Mouse (Mus musculus) lung, embryonic 15.5 days (tissue): ENCODE data around the gene Nudt22. TPM values are rescaled to one million over a fixed set of nuclear protein-coding genes. Genes with fewer than 3 reads are reported as not detected.
A peak's percentile ranks its signal among the peaks of the same experiment; 100 is the strongest.

ENCODE experiments used
- ATAC-seq: fragments of 200-750 bp; cut with Nextera tagmentation; 2 replicates; pipeline ENCODE4 v1.8.0; 2017; ENCODE audit warnings: moderate number of reproducible peaks, borderline replicate concordance; ENCODE audit not compliant: low FRiP score, low TSS enrichment; ENCODE audit errors: extremely low read depth
- H3K27ac ChIP-seq: fragments of 300-500 bp; sonication (generic); 2 replicates; pipeline ENCODE4 v1.5.1; 2015; ENCODE audit warnings: moderate library complexity, mild to moderate bottlenecking, inconsistent platforms
- H3K27me3 ChIP-seq: fragments of 300-500 bp; sonication (generic); 2 replicates; pipeline ENCODE4 v1.6.1; 2015; ENCODE audit warnings: inconsistent platforms
- H3K36me3 ChIP-seq: fragments of 300-500 bp; sonication (generic); 2 replicates; pipeline ENCODE4 v1.6.1; 2015; ENCODE audit warnings: inconsistent platforms
- H3K4me1 ChIP-seq: fragments of 300-500 bp; sonication (generic); 2 replicates; pipeline ENCODE4 v1.6.1; 2015; ENCODE audit warnings: inconsistent platforms
- H3K4me2 ChIP-seq: fragments of 300-500 bp; sonication (generic); 2 replicates; pipeline ENCODE4 v1.6.1; 2015; ENCODE audit warnings: inconsistent platforms, mild to moderate bottlenecking, moderate library complexity
- H3K4me3 ChIP-seq: fragments of 300-500 bp; sonication (generic); 2 replicates; pipeline ENCODE4 v1.5.1; 2015; ENCODE audit warnings: mild to moderate bottlenecking, inconsistent platforms
- H3K9ac ChIP-seq: fragments of 300-500 bp; sonication (generic); 2 replicates; pipeline ENCODE4 v1.6.1; 2015; ENCODE audit warnings: inconsistent platforms
- H3K9me3 ChIP-seq: fragments of 300-500 bp; sonication (generic); 2 replicates; pipeline ENCODE4 v1.6.1; 2016; ENCODE audit warnings: inconsistent platforms
- WGBS: fragments of 180-500 bp; shearing (Covaris S2); methylation state at CpG from one replicate; pipeline ENCODE4 v1.1.7; 2015; 5-methylcytosine and 5-hydroxymethylcytosine counted together
- polyA plus RNA-seq: library from polyadenylated mRNA; unstranded; fragments of >200 nt; fragmentation: Nextera tagmentation; extraction: Ambion mirVana; gene quantifications from 2 replicates; pipeline ENCODE4 v1.2.1, GENCODE M21; 2015

The Nudt22 gene
- 23.6 and 24.0 TPM in 2 replicates for polyA plus RNA-seq

GRCm38 (mm10) chr19:6996006-6996405 is at the start of gene Nudt22, which contains the start of gene Trpt1:
Gene Nudt22, minus strand, starts transcription at chr19:6996117.
Gene Trpt1, plus strand, starts transcription at chr19:6996131.
- under 1% methylated on average over 24 of the region's 24 CpGs for WGBS

GRCm38 (mm10) chr19:7044706-7045105 is 48.8 kb upstream of the Nudt22 start:
- no peak for ATAC-seq
- Histone ChIP-seq H3K9ac (no peak overlapping the region), H3K4me2 (no peak overlapping the region), H3K27me3 (no peaks in the 10 kb centered on the region), H3K9me3 (no peaks in the 10 kb centered on the region), H3K4me1 (no peaks in the 10 kb centered on the region), H3K4me3 (no peak overlapping the region), H3K36me3 (no peaks in the 10 kb centered on the region), H3K27ac (no peak overlapping the region)
- WGBS, result 42% methylated on average over 4 of the region's 4 CpGs

More at GRCm38 (mm10) chr19:6996006-6996405, at the start of gene Nudt22, which contains the start of gene Trpt1:
- Histone ChIP-seq H3K27ac (peak within 1 kb of the TSS; percentile 76), H3K27me3 (no peaks in the 10 kb centered on the region), H3K9me3 (no peaks in the 10 kb centered on the region), H3K36me3 (peaks cover 24% of the 10 kb centered on the region), H3K4me2 (peak within 1 kb of the TSS; percentile 84), H3K4me3 (peak within 1 kb of the TSS; percentile 57), H3K9ac (peak within 1 kb of the TSS; percentile 69), H3K4me1 (peaks cover 40% of the 10 kb centered on the region)
- peak; percentile 64 for ATAC-seq

GRCm38 (mm10) chr19:7044279-7044678 is 48.4 kb upstream of the Nudt22 start:
- H3K27ac ChIP-seq, result no peak overlapping the region
- no peaks in the 10 kb centered on the region for H3K9me3 ChIP-seq
- no peaks in the 10 kb centered on the region for H3K4me1 ChIP-seq
- H3K4me2 ChIP-seq, result no peak overlapping the region
- H3K4me3 ChIP-seq, result no peak overlapping the region
- no peaks in the 10 kb centered on the region for H3K36me3 ChIP-seq
- no peaks in the 10 kb centered on the region for H3K27me3 ChIP-seq
- ATAC-seq, result no peak
- 53% methylated on average over 4 of the region's 4 CpGs for WGBS
- no peak overlapping the region for H3K9ac ChIP-seq

GRCm38 (mm10) chr19:7041171-7041570 is 45.3 kb upstream of the Nudt22 start:
- 89% methylated on average over 2 of the region's 2 CpGs for WGBS
- H3K36me3 ChIP-seq, result 0 out of 2 replicates have a peak, but pooled peaks cover 3% of the 10 kb centered on the region
- no peaks in the 10 kb centered on the region for H3K9me3 ChIP-seq
- H3K27ac ChIP-seq, result peak overlapping the region; percentile 86; the same call in 1 of the 2 replicates
- no peaks in the 10 kb centered on the region for H3K27me3 ChIP-seq
- peak overlapping the region; percentile 51 for H3K9ac ChIP-seq
- no peak overlapping the region for H3K4me3 ChIP-seq
- H3K4me1 ChIP-seq, result peaks cover 11% of the 10 kb centered on the region
- ATAC-seq, result no peak
- peak overlapping the region; percentile 63 for H3K4me2 ChIP-seq

GRCm38 (mm10) chr19:7040637-7041130 is 44.8 kb upstream of the Nudt22 start:
- 16% methylated on average over 13 of the region's 13 CpGs for WGBS
- ATAC-seq, result peak; percentile 0; the same call in 1 of the 2 replicates
- peak overlapping the region; percentile 63 for H3K4me2 ChIP-seq
- H3K9me3 ChIP-seq, result no peaks in the 10 kb centered on the region
- H3K36me3 ChIP-seq, result 0 out of 2 replicates have a peak, but pooled peaks cover 3% of the 10 kb centered on the region
- H3K9ac ChIP-seq, result peak overlapping the region; percentile 51
- peaks cover 11% of the 10 kb centered on the region for H3K4me1 ChIP-seq
- peak overlapping the region; percentile 47 for H3K4me3 ChIP-seq
- peak overlapping the region; percentile 86 for H3K27ac ChIP-seq
- H3K27me3 ChIP-seq, result no peaks in the 10 kb centered on the region

- ATAC-seq, result peak; percentile 99
- no peaks in the 10 kb centered on the region for H3K27me3 ChIP-seq
- H3K27ac ChIP-seq, result peak within 1 kb of the TSS; percentile 86
- peak within 1 kb of the TSS; percentile 66 for H3K4me2 ChIP-seq
- peak within 1 kb of the TSS; percentile 94 for H3K4me3 ChIP-seq
- peak within 1 kb of the TSS; percentile 88 for H3K9ac ChIP-seq
- under 1% methylated on average over 49 of the region's 49 CpGs for WGBS
- H3K36me3 ChIP-seq, result peaks cover 10% of the 10 kb centered on the region; the same call in 1 of the 2 replicates
- no peaks in the 10 kb centered on the region for H3K9me3 ChIP-seq
- H3K4me1 ChIP-seq, result peaks cover 11% of the 10 kb centered on the region
These were observed 44.1 kb upstream of the Nudt22 start, which contains the start of gene Stip1 for GRCm38 (mm10) chr19:7039841-7040636. Gene Stip1, minus strand, starts transcription at chr19:7039967.

GRCm38 (mm10) chr19:7039088-7039720 is 43.3 kb upstream of the Nudt22 start:
- ATAC-seq, result no peak

GRCm38 (mm10) chr19:7034006-7034405 is 38.1 kb upstream of the Nudt22 start:
- Histone ChIP-seq H3K27ac (no peak overlapping the region), H3K4me3 (no peak overlapping the region), H3K27me3 (no peaks in the 10 kb centered on the region), H3K4me1 (peaks cover 10% of the 10 kb centered on the region), H3K36me3 (peaks cover 67% of the 10 kb centered on the region), H3K9me3 (no peaks in the 10 kb centered on the region), H3K4me2 (no peak overlapping the region), H3K9ac (no peak overlapping the region)
- 93% methylated on average over 5 of the region's 5 CpGs for WGBS
- ATAC-seq, result no peak

More at GRCm38 (mm10) chr19:7039088-7039720, 43.3 kb upstream of the Nudt22 start:
- 1% methylated on average over 35 of the region's 35 CpGs for WGBS
- Histone ChIP-seq H3K27me3 (no peaks in the 10 kb centered on the region), H3K9me3 (no peaks in the 10 kb centered on the region), H3K9ac (peak overlapping the region; percentile 88), H3K4me1 (peaks cover 11% of the 10 kb centered on the region), H3K27ac (peak overlapping the region; percentile 86), H3K4me2 (peak overlapping the region; percentile 66), H3K4me3 (peak overlapping the region; percentile 94), H3K36me3 (peaks cover 17% of the 10 kb centered on the region)

- Histone ChIP-seq H3K27ac (no peak overlapping the region), H3K9me3 (no peaks in the 10 kb centered on the region), H3K4me2 (no peak overlapping the region), H3K9ac (no peak overlapping the region), H3K4me1 (no peaks in the 10 kb centered on the region), H3K36me3 (peaks cover 97% of the 10 kb centered on the region), H3K27me3 (no peaks in the 10 kb centered on the region), H3K4me3 (no peak overlapping the region)
- no peak for ATAC-seq
- 96% methylated on average over 5 of the region's 5 CpGs for WGBS
These were observed 33.6 kb upstream of the Nudt22 start for GRCm38 (mm10) chr19:7029531-7029930.

- Histone ChIP-seq H3K4me1 (no peaks in the 10 kb centered on the region), H3K27ac (no peak overlapping the region), H3K9me3 (no peaks in the 10 kb centered on the region), H3K9ac (no peak overlapping the region), H3K4me2 (no peak overlapping the region), H3K36me3 (peaks cover 53% of the 10 kb centered on the region), H3K4me3 (no peak overlapping the region), H3K27me3 (no peaks in the 10 kb centered on the region)
- 46% methylated on average over 3 of the region's 3 CpGs for WGBS
- no peak for ATAC-seq
These were observed 24.3 kb upstream of the Nudt22 start for GRCm38 (mm10) chr19:7020224-7020641.

- WGBS, result 60% methylated on average over 5 of the region's 5 CpGs
- Histone ChIP-seq H3K4me3 (peak within 1 kb of the TSS; percentile 9; the same call in 1 of the 2 replicates), H3K9ac (no peak within 1 kb of the TSS), H3K27me3 (no peaks in the 10 kb centered on the region), H3K27ac (no peak within 1 kb of the TSS), H3K9me3 (no peaks in the 10 kb centered on the region), H3K4me1 (no peaks in the 10 kb centered on the region), H3K4me2 (no peak within 1 kb of the TSS), H3K36me3 (peaks cover 43% of the 10 kb centered on the region)
- ATAC-seq, result peak; percentile 67; the same call in 1 of the 2 replicates
These were observed 23.3 kb upstream of the Nudt22 start, which contains the start of gene Fermt3 for GRCm38 (mm10) chr19:7019191-7019590. Gene Fermt3, minus strand, starts transcription at chr19:7019469.
